ENCODE assay signal across 8 mouse cellular contexts in genomic region chr2:152436983-152437860, GRCm38 (mm10). TPM values are rescaled to one million over a fixed set of nuclear protein-coding genes. Genes with fewer than 3 reads are reported as not detected.
A peak's percentile ranks its signal among the peaks of the same experiment; 100 is the strongest.
DNase-seq lines count a peak whose midpoint lies in the region.

No protein-coding gene starts in this region.

- H3K4me3 ChIP-seq in megakaryocyte, embryonic 14.5 days (replicated peaks) = peak overlapping the region; percentile 91

- no peaks in the 10 kb centered on the region for H3K9me3 ChIP-seq in megakaryocyte, embryonic 14.5 days

- H3K27me3 ChIP-seq in megakaryocyte, embryonic 14.5 days (replicated peaks) = peaks cover 40% of the 10 kb centered on the region

- peaks cover 30% of the 10 kb centered on the region for H3K4me1 ChIP-seq in megakaryocyte, embryonic 14.5 days

- DNase-seq in adipocyte (ENCODE audit: low spot score) = peak; percentile 47
- peak; percentile 84 for DNase-seq in embryo, embryonic 10 days (ENCODE audit: low spot score)
- DNase-seq in gastrocnemius, postnatal 10 days = peak; percentile 91
- DNase-seq in induced T-regulatory cell, adult 2 months (ENCODE audit: low read depth) = peak; percentile 85
- DNase-seq in left cerebral cortex, adult 8-10 months (ENCODE audit: low spot score in 2 of 2) = peak; percentile 50 to 65
- peak; percentile 85 to 91 for DNase-seq in right cerebral cortex, postnatal 10 days (ENCODE audit: low spot score in 2 of 2)
- peak; percentile 81 for DNase-seq in urinary bladder, postnatal 14 days (ENCODE audit: low spot score)

- H3K36me3 ChIP-seq in megakaryocyte, embryonic 14.5 days (replicated peaks; ENCODE audit: low read length) = no peaks in the 10 kb centered on the region

RNA-seq across cellular contexts. Expression of gene 6820408C15Rik, which starts 21.8 kb away (rescaled TPM):
- not detected for total RNA-seq in gastrocnemius, postnatal 10 days (2021)
- 1 to 10 TPM; 2.0 to 3.7 (median 2.7) TPM for total RNA-seq in left cerebral cortex, adult 8-10 months (2022)
- polyA plus RNA-seq in megakaryocyte, embryonic 14.5 days (2012; ENCODE audit: insufficient read depth, low replicate concordance) = not detected in 2 replicates

RNA-seq across cellular contexts. Expression of gene Zcchc3, which starts 22.4 kb away (rescaled TPM):
- 1 to 10 TPM; 4.7 to 5.6 TPM for total RNA-seq in gastrocnemius, postnatal 10 days (2021)
- 10 to 100 TPM in 3 of 4 experiments, 1 to 10 TPM in 1; 9.6 to 11.2 (median 10.9) TPM for total RNA-seq in left cerebral cortex, adult 8-10 months (2022)
- polyA plus RNA-seq in megakaryocyte, embryonic 14.5 days (2012; ENCODE audit: insufficient read depth, low replicate concordance) = 3.6 and 7.9 TPM in 2 replicates

RNA-seq across cellular contexts. Expression of gene Defb23, which starts 27.2 kb away (rescaled TPM):
- not detected for total RNA-seq in gastrocnemius, postnatal 10 days (2021)
- not detected for total RNA-seq in left cerebral cortex, adult 8-10 months (2022)
- not detected in 2 replicates for polyA plus RNA-seq in megakaryocyte, embryonic 14.5 days (2012; ENCODE audit: insufficient read depth, low replicate concordance)

RNA-seq across cellular contexts. Expression of gene Sox12, which starts 39.4 kb away (rescaled TPM):
- total RNA-seq in gastrocnemius, postnatal 10 days (2021) = 1 to 10 TPM; 6.7 to 9.4 TPM
- 10 to 100 TPM; 12.9 to 15.4 (median 14.3) TPM for total RNA-seq in left cerebral cortex, adult 8-10 months (2022)
- polyA plus RNA-seq in megakaryocyte, embryonic 14.5 days (2012; ENCODE audit: insufficient read depth, low replicate concordance) = 7.8 and 11.7 TPM in 2 replicates

RNA-seq across cellular contexts. Expression of gene Defb20, which starts 39.6 kb away (rescaled TPM):
- total RNA-seq in gastrocnemius, postnatal 10 days (2021) = not detected
- not detected for total RNA-seq in left cerebral cortex, adult 8-10 months (2022)
- polyA plus RNA-seq in megakaryocyte, embryonic 14.5 days (2012; ENCODE audit: insufficient read depth, low replicate concordance) = not detected in 2 replicates

Comparison
In these comparisons a context has a peak if more than half of its experiments do, and no peak if none do; other contexts are left out.
1. Peak in every context shown above with its lines: DNase-seq and H3K4me3 ChIP-seq.